Mouse (Mus musculus): ENCODE measurements around the gene Rngtt. TPM values are rescaled to one million over a fixed set of nuclear protein-coding genes. Genes with fewer than 3 reads are reported as not detected.
A peak's percentile ranks its signal among the peaks of the same experiment; 100 is the strongest.

Rngtt gene
- 44.5 and 54.0 TPM in 2 replicates for total RNA-seq (2017)

DNA sequence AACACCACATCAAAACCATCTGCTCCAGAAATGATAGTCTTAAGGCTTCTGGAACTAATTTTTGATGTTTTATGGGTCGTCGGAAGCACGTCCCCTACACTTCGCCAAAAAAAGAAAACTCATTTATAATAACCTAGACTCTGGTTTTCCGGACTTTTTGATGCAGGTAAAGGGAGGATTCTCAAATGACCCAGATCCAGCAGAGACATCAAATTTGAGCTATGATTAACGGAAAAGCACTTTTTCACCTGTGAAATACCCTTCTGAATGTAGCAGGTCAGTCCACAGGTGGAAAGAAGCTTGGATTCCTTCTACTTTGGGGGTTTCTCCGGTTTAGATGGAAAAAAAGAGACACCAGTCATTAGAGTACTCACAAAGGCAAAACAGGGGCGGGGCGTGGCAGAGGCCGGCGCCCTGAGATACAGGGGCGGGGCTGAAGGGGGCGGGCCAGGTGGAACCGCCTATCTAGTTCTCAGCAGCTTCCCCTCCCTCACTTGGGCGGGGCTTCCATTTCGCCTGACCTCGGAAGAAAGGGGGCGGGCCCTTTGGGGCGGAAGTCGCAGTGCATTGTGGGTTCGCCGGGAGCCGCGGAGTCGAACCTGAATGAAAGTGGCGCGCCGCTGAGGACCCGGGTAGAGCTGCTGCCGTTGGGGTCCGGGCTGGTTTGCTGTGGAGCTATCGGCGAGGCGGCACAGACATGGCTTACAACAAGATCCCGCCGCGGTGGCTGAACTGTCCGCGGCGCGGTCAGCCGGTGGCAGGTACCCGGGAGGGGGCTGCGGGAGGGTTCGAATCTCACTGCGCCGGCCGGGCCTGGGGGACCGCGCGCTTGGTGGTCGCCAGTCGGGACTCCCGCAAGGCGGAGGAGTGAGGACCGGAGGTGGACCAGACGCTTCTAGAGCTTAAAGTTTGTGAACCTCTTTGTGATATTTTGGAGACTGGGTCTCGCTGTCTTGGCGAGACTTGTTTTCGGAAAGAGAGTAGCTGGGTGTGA, at the start of gene Rngtt:
Gene Rngtt (plus strand): TSS at position 548 of the 994 bp plus-strand sequence.
- ATAC-seq (replicated peaks in 1 of 2; ENCODE audit: insufficient read depth in 1 of 2, low FRiP score in 2 of 2, low TSS enrichment in 1 of 2, low read depth in 1 of 2, poor library complexity in 2 of 2, severe bottlenecking in 2 of 2) = peak; percentile 95 to 98

DNA sequence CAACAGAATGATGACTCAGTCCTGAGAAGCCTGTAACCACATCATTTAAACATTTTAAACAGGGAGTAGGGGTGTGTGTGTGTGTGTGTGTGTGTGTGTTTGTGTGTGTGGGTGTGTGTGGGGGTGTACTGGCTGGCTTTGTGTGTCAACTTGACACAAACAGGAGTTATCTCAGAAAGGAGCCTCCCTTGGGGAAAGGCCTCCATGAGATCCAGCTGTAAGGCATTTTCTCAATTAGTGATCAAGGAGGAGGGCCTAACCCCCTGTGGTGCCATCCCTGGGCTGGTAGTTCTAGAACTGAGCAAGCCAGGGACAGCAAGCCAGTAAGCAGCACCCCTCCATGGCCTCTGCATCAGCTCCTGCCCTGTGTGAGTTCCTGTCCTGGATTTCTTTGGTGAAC, 49.8 kb upstream of the Rngtt start:
- ATAC-seq (replicated peaks in 1 of 2; ENCODE audit: insufficient read depth in 1 of 2, low FRiP score in 2 of 2, low TSS enrichment in 1 of 2, low read depth in 1 of 2, poor library complexity in 2 of 2, severe bottlenecking in 2 of 2) = no peak

DNA sequence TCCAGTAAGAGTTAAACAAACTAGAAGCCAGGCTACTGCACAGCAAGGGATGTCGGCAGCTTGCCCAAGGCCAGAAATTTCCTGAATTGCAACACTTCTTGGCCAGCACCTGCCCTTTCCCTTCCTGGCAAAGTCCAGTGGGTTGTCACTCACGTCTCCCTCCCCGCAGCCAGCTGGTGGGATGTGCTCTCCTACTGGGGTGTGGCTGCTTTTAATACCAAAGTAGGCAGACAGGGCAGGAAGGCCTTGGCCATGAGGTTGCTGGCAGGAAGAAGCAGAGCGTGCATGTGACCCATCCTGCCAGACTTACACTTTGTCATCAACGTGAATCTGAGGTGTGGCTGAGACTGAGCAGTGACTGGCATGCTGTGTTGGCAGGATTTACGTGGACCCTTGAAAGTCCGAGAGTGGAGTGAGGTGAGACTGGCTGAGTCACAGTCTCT, 48.8 kb upstream of the Rngtt start:
- peak; percentile 89 to 93 for ATAC-seq (replicated peaks in 1 of 2; ENCODE audit: insufficient read depth in 1 of 2, low FRiP score in 2 of 2, low TSS enrichment in 1 of 2, low read depth in 1 of 2, poor library complexity in 2 of 2, severe bottlenecking in 2 of 2)

DNA sequence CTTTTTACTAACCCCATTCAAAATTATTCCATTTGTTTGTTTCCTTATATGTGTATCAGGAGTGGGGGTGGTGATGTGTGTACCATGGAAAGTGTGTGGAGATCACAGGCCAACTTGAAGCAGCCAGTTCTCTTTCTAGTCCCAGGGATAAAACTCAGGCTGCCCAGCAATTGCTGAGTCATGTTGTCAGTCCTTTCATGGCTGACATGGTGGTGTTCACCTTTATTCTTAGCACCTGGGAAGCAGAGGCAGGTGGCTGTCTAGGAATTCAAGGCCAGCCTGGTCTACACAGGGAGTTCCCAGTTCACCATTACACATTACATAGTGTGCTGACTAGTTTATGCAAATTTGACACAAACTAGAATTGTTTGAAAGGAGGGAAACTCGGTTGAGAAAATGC, 47.2 kb upstream of the Rngtt start:
- ATAC-seq (replicated peaks in 1 of 2; ENCODE audit: insufficient read depth in 1 of 2, low FRiP score in 2 of 2, low TSS enrichment in 1 of 2, low read depth in 1 of 2, poor library complexity in 2 of 2, severe bottlenecking in 2 of 2) = no peak

DNA sequence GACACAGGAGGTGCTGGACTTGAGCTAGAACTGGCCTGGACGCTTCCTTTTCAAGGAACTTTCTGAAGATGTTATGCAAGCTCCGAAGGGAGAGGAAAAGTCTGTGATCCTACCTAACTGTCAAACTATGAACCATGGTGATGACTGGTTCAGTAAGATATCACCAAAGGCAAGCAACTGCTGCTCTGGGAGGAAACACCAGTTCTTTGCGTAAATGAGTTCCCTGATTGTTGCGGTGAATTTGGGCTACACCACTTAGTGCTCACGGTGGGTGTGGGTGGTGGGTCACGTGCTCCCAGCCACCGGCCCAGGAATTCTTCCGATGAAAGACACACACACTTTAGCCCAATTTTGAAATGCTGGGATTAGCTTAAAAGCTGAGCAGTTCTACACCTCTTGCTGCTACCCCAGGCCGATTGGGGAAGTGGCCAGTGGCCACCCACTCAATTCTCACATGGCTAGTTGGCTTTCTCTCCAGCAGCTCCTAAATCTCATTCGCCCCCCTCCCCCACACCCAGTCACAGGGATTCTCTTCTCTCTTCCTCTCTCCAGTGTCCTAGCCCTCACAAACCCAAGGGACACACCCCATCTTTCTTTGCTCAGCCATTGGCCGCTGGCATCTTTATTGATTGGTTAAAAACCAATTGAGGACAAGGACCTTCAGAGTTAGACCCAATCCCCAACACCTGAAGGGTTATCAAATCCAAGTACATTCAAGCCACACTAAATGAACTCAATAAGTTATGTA, 45.0 kb upstream of the Rngtt start:
- ATAC-seq (replicated peaks in 1 of 2; ENCODE audit: insufficient read depth in 1 of 2, low FRiP score in 2 of 2, low TSS enrichment in 1 of 2, low read depth in 1 of 2, poor library complexity in 2 of 2, severe bottlenecking in 2 of 2) = peak; percentile 13 to 41; a peak in 3 of 4 replicates

DNA sequence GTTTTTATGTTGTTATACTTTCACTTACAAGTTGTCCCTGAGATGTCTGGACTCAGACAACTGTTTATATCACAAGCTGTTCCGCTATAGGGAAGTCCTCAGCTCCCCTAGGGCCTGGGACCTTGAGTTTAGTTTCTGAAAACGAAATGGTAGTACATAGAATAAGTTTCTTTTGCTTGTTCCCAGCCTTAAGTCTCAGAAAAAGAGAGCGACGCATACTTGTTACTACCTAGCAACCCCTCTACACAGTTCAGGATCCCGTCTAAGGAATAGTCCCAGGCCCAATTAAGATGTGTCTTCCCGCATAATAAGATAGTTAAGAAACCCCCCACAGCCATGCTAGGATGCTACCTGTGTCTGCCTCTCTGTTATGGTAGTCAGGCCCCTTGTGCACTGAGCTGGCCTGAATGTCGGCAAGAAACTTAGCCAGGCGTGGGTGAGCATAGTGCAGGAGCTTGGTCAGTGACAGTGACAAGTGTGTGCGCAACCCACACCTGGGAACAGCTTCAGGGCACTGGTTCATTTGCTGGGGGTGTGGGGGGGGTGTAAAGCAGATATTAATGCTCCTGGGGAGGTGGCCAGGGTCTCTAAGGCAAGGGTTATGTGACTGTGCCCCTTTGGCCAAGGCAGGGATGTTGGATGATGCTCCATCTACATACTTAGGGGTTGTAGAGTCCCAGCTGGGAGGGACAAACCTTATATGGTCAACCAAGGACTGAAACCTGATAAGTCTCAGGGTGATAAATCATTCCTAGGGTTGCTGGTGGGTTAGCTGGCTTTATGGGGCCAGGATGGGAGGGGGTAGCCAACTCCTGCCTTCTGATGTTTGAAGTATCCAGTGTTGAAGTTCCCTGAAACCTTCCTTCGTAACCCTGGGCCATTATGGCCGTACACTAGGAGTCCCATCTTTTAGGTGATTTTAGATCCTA, 39.5 kb upstream of the Rngtt start:
- no peak for ATAC-seq (replicated peaks in 1 of 2; ENCODE audit: insufficient read depth in 1 of 2, low FRiP score in 2 of 2, low TSS enrichment in 1 of 2, low read depth in 1 of 2, poor library complexity in 2 of 2, severe bottlenecking in 2 of 2)

DNA sequence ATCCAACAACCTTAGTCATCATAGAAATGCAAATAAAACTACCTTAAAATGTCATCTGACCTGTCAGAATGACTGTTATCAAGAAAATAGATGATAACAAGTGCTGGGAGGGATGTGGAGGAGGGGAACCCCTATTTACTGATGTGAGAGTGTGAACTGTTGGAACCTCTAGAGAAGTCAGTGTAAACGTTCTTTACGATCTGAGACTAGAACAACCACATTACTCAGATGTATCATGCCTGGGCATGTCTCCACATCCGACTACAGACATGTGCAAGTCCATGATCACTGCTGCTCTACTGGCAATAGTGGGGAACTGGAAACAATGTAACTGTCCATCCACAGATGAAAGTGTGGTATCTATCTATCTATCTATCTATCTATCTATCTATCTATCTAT, 36.7 kb upstream of the Rngtt start:
- no peak for ATAC-seq (replicated peaks in 1 of 2; ENCODE audit: insufficient read depth in 1 of 2, low FRiP score in 2 of 2, low TSS enrichment in 1 of 2, low read depth in 1 of 2, poor library complexity in 2 of 2, severe bottlenecking in 2 of 2)

DNA sequence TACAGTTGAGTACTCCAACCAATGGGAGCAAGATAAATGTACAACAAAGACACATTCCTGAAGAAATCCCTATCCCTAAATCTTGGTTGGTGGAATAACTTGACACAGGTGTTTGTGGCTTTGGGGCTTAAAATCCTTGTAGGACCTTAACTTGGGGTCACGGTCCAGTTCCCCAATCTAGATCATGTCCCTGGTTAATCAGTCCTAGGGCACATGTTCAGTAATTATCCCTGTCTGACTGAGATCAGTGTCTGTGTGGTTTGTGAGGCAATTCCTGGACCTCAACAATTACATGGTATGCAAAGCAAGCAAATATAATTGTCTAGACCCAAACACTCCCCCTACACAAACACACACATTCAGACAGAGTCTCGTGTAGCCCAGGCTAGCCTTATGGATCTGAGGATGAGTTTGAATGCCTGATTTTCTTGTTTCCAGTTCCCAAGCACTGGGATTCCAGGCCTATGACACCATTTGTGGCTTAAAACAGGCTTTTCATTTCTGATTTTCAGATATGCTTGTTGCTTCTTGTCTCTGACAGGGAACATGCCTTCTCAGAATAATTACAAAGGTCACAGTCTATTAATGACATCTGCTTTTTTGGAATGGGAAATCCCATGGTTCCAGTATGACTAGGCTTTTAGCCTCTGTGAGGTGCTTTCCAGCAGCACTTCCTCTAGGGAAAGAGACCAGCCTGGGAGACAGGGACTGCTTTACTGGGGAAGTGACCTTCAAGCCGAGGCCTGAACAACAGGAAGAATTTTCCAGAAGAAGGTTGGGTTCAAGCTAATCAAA, 28.0 kb upstream of the Rngtt start:
- ATAC-seq (replicated peaks in 1 of 2; ENCODE audit: insufficient read depth in 1 of 2, low FRiP score in 2 of 2, low TSS enrichment in 1 of 2, low read depth in 1 of 2, poor library complexity in 2 of 2, severe bottlenecking in 2 of 2) = no peak

DNA sequence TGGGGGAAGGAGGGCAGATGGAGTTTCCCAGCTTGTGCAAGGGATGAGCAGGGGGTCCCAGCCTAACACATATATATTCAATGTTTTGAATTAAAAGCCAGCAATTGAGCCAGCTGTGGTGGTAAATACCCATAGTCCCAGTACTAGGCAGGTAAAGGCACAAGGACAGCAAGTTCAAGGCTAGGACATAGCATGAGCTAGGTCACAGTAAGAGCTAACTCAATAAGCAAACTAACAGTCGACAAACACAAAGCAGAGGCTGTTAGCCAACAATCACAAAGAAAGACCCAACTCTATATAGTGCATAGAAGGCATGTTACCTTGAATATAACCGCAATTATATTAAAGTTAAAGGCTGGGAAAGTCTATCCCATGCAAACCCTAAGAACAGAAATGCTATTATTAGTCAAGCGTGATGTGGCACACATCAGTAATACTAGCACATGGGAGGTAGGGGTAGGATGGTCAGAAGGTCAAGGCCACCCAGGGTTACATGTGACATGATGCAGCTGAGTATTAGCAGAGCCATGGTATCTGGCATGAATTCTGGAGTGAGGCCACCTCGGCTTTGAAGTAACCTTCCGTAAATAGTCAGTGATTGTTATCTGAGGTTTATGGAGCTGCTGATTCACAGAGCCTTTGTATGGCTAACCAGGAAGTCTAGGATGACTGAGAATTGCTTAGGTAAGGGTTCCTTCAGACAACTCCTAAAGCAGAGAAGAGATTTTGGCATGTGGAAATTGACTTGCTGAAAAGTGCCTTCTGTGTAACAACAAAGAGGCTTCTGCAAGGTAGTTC, 25.8 kb upstream of the Rngtt start:
- ATAC-seq (replicated peaks in 1 of 2; ENCODE audit: insufficient read depth in 1 of 2, low FRiP score in 2 of 2, low TSS enrichment in 1 of 2, low read depth in 1 of 2, poor library complexity in 2 of 2, severe bottlenecking in 2 of 2) = no peak

DNA sequence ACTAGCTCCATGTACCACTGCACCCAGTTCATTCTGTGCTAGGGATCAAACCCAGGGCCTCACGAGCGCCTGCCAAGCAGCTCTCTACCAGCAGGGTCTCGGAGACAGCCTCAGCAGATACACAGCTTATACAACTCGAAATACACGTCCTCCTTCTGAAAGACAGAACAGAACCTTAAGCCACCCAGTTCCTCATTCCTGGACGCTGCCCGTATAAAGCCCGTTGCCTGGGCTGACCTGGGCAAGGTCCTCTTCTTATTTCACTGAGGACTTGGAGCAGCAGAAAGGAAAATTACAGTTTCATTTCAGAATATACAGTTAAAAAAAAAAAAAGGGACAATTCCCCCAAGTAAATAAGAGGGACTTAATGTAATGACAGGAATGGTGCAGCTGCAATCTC, 24.7 kb upstream of the Rngtt start:
- no peak for ATAC-seq (replicated peaks in 1 of 2; ENCODE audit: insufficient read depth in 1 of 2, low FRiP score in 2 of 2, low TSS enrichment in 1 of 2, low read depth in 1 of 2, poor library complexity in 2 of 2, severe bottlenecking in 2 of 2)

DNA sequence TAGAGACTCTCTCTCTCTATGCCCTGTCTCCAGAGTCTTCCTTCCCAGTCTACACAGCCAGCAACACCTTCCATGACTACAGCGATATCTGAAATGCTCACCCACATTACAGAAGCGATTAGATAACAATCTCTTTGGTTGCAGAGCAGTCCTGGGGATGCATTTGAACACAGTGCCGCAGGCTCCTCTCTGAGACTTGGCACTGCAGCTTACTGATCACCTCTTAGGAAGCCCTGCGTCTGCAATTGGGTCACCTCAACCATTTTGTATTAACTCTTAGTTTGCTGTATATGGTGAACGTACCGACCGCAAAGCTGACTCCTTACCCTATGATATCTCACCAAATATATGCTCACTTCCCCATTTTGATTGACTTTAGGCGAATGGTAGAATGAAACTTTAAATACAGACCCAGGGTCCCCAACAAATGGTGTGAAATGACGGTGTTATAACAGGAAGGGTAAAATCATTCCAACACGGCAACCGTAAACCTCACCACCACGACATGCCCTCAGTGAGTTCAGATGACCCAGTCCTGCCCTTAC, 20.9 kb upstream of the Rngtt start:
- peak; percentile 3 to 13; a peak in 1 of 4 replicates for ATAC-seq (replicated peaks in 1 of 2; ENCODE audit: insufficient read depth in 1 of 2, low FRiP score in 2 of 2, low TSS enrichment in 1 of 2, low read depth in 1 of 2, poor library complexity in 2 of 2, severe bottlenecking in 2 of 2)

DNA sequence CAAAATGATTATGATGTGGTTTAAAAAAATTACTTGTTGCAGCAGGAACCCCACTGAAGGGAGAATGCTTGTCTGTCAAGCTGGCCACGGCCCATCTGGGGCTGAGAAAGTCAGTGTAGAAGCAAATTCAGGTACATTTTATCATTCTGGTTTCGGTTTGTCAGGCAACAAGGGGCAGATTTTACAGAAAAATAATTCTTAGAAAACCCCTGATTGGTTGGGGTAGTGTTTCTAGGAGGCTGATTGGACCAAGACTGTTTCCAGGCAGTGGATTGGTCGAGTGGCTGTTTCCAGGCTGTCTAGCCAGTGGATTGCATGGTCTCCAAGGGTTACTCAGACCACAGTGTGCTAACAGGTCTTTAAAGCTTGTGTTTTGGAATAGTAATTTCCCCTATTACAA, 20.1 kb upstream of the Rngtt start, which contains the start of gene Pnrc1:
Gene Pnrc1 (minus strand): TSS at position 162 of the 400 bp plus-strand sequence.
- ATAC-seq (replicated peaks in 1 of 2; ENCODE audit: insufficient read depth in 1 of 2, low FRiP score in 2 of 2, low TSS enrichment in 1 of 2, low read depth in 1 of 2, poor library complexity in 2 of 2, severe bottlenecking in 2 of 2) = peak; percentile 92 to 95

DNA sequence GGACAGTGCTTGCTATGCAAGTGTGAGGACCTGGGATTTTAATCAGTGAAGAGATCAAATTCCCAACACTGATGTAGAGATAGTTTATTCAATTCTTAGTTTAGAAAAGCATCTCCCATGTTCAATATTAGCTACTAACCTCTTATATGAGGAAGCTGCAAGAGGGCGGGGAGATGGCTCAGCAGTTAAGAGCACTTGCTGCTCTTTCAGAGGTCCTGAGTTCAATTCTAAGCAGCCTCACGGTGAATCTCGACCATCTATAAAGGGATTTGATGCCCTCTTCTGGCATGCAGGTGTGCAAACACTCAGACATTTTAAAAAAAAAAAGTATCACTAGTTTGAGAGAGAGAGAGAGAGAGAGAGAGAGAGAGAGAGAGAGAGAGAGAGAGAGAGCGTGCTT, 19.2 kb upstream of the Rngtt start:
- ATAC-seq (replicated peaks in 1 of 2; ENCODE audit: insufficient read depth in 1 of 2, low FRiP score in 2 of 2, low TSS enrichment in 1 of 2, low read depth in 1 of 2, poor library complexity in 2 of 2, severe bottlenecking in 2 of 2) = no peak

DNA sequence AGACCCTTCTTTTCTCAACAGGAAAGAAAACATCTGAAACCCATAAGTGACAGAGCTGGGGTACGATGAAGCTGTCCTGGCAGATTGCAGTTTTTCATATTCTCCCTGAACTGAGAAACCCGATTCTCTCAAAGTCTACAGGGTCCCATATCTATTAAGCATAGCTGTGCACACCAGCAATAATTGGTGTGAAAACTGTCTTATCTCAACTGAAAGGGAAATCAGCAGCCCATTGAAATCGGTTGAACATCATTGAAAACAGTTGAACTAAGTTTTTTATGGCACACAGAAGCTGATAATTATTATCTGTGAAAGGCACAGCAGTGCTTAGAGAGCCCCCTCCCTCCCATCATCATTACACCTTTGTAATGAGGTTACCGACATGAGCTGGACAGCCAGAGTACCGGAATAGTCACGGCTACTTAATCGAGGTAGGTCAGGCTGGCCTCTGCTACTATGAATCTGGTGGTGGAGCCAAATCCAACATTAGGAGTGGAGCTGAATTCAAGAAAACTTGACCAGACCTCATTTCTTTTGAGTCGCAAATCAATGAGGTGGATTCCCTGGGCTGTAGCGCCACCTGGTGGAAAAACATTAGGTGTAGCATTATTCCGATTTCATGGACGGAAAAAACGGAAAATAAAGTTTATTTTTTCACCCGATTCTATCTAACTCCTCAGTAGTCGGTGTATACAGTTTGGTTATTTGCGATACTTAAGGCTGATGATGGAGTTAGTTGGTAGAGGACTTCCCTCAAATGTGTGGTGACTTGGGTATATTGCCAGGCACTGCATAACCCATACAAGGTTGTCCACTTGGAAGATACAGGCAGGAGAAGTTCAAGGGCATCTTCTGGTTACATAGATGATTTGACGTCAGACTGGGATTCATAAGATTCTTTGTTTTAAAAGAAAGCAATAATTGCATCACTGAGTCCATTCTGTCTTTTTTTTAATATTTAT, 17.4 kb upstream of the Rngtt start:
- ATAC-seq (replicated peaks in 1 of 2; ENCODE audit: insufficient read depth in 1 of 2, low FRiP score in 2 of 2, low TSS enrichment in 1 of 2, low read depth in 1 of 2, poor library complexity in 2 of 2, severe bottlenecking in 2 of 2) = peak in 1 of 2 experiments; percentile 29; a peak in 1 of 4 replicates

All from hematopoietic stem cell, adult 5-6 weeks (primary cell).